8 mouse cellular contexts compared by ENCODE assay signal in the genomic region with DNA sequence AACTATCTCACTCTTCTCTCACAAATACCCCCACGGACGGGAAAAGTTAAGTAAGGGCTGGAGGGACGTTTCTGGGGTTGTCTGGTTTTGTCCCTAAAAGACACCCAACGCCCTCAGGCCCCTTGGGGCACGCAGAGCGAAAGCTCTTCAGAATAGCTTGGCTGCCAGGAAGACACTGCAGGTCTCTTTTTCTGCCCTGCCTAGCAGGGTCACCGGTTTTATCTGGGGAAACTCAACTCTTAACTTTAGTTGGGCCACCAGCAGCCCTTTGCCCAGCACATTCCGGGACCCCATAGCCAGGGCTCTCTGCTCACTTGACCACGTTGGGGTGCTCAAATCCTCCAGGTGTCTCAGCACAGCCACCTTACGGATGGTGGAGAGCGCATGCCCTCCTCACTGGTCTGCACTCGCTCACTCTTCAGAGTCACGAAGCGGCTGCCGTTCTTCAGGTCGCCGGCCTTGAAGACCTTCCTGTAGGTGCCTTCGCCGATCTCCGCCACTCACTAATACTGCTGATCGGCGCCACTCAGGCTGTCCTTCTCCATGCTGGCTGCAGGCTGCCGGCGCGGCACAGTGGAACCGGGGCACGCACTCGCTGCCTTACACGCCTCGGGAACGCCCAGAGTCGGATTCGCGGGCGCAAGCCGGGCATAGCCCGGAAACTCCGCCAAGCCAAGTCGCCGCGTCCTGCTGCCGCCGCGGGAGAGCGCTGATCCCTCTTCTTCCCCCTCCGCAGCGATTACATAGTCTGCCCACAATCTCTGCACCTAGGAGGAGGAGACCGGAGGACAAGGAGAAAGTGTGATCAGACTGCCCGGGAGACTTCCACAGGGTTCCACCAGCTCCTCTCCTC.
A peak's percentile ranks its signal among the peaks of the same experiment; 100 is the strongest.
DNase-seq lines count a peak whose midpoint lies in the region; ATAC-seq and TF ChIP-seq lines count a peak whose summit lies in the region.

No protein-coding gene starts in this region.

- TF ChIP-seq CTCF in thymus, adult 2 months (IDR thresholded peaks at IDR 0.05; ENCODE audit: borderline replicate concordance, control insufficient read depth, extremely low read depth, insufficient read depth, low read length, poor library complexity): no peak

- 11% methylated on average over 49 of the region's 49 CpGs for WGBS in thymus, adult 2 months
- 6% methylated on average over 49 of the region's 49 CpGs for WGBS in heart, embryonic 13.5 days
- WGBS in kidney, embryonic 16.5 days: 7% methylated on average over 47 of the region's 49 CpGs

- no peaks in the 10 kb centered on the region for H3K9me3 ChIP-seq in heart, embryonic 13.5 days
- no peaks in the 10 kb centered on the region for H3K9me3 ChIP-seq in kidney, embryonic 16.5 days (ENCODE audit: low read length)

- H3K27ac ChIP-seq in thymus, adult 2 months (ENCODE audit: control insufficient read depth, insufficient read depth, low read length): no peak overlapping the region
- H3K27ac ChIP-seq in heart, embryonic 13.5 days (replicated peaks): no peak overlapping the region
- H3K27ac ChIP-seq in kidney, embryonic 16.5 days (ENCODE audit: low read length): no peak overlapping the region

- DNase-seq in thymus, adult 2 months: peak; percentile 41
- no peak for DNase-seq in thymus, adult 18-20 months
- DNase-seq in cerebellum, postnatal 10 days: peak; percentile 59 to 61
- DNase-seq in lung, postnatal 4 days: peak; percentile 50 to 51
- peak; percentile 28 for DNase-seq in right cerebral cortex, postnatal 25 days
- DNase-seq in layer of hippocampus, postnatal 36 days: no peak

- H3K9ac ChIP-seq in heart, embryonic 13.5 days: peak overlapping the region; percentile 76
- H3K9ac ChIP-seq in kidney, embryonic 16.5 days (replicated peaks; ENCODE audit: low read length): peak overlapping the region; percentile 63

- peak overlapping the region; percentile 66 for H3K4me3 ChIP-seq in thymus, adult 2 months (ENCODE audit: control insufficient read depth, insufficient read depth, low read length)
- peak overlapping the region; percentile 74 for H3K4me3 ChIP-seq in heart, embryonic 13.5 days
- H3K4me3 ChIP-seq in kidney, embryonic 16.5 days (ENCODE audit: low read length): peak overlapping the region; percentile 70

- no peak for TF ChIP-seq POLR2A in thymus, adult 2 months (IDR thresholded peaks at IDR 0.05; ENCODE audit: control insufficient read depth, extremely low read depth, insufficient read depth, low read length, poor library complexity)

- H3K4me2 ChIP-seq in heart, embryonic 13.5 days: peak overlapping the region; percentile 99
- peak overlapping the region; percentile 98 for H3K4me2 ChIP-seq in kidney, embryonic 16.5 days (replicated peaks; ENCODE audit: low read depth, low read length)

- peaks cover 12% of the 10 kb centered on the region for H3K4me1 ChIP-seq in thymus, adult 2 months (replicated peaks; ENCODE audit: control insufficient read depth, insufficient read depth, low read length)
- peaks cover 13% of the 10 kb centered on the region for H3K4me1 ChIP-seq in heart, embryonic 13.5 days
- H3K4me1 ChIP-seq in kidney, embryonic 16.5 days (ENCODE audit: insufficient read depth, low read length): peaks cover 9% of the 10 kb centered on the region

- H3K27me3 ChIP-seq in thymus, adult 2 months (ENCODE audit: control insufficient read depth, insufficient read depth, low read length): peaks cover 5% of the 10 kb centered on the region
- peaks cover 40% of the 10 kb centered on the region for H3K27me3 ChIP-seq in heart, embryonic 13.5 days (replicated peaks)
- H3K27me3 ChIP-seq in kidney, embryonic 16.5 days (ENCODE audit: insufficient read depth, low read length): peaks cover 19% of the 10 kb centered on the region

- ATAC-seq in heart, embryonic 13.5 days (ENCODE audit: extremely low read depth, insufficient number of reproducible peaks, low FRiP score, low TSS enrichment): no peak
- peak; percentile 71 for ATAC-seq in kidney, embryonic 16.5 days (ENCODE audit: low FRiP score, low TSS enrichment)

- no peaks in the 10 kb centered on the region for H3K36me3 ChIP-seq in thymus, adult 2 months (ENCODE audit: control insufficient read depth, insufficient read depth, low read length)
- no peaks in the 10 kb centered on the region for H3K36me3 ChIP-seq in heart, embryonic 13.5 days
- H3K36me3 ChIP-seq in kidney, embryonic 16.5 days (ENCODE audit: insufficient read depth, low read length): no peaks in the 10 kb centered on the region

Comparison
In these comparisons a context has a peak if more than half of its experiments do, and no peak if none do; other contexts are left out.
1. DNase-seq: peak in thymus, adult 2 months (single experiment), cerebellum, postnatal 10 days (2 of 2), lung, postnatal 4 days (2 of 2) and right cerebral cortex, postnatal 25 days (single experiment); none in thymus, adult 18-20 months (0 of 2) and layer of hippocampus, postnatal 36 days (0 of 2).
2. Peak in every context shown above with its lines, with median percentiles within 50 percentile points of each other: H3K4me3 ChIP-seq.